Mouse (Mus musculus) embryonic facial prominence, embryonic 11.5 days (tissue): Measurements from ENCODE around the gene Lhx8. TPM values are rescaled to one million over a fixed set of nuclear protein-coding genes. Genes with fewer than 3 reads are reported as not detected.

ENCODE experiments used
- ATAC-seq: fragments of 200-750 bp; cut with Nextera tagmentation; replicated peaks from 2 replicates; pipeline ENCODE4 v1.8.0; 2017; ENCODE audit warnings: low read depth; ENCODE audit not compliant: insufficient number of reproducible peaks, low FRiP score, low TSS enrichment
- DNase-seq: peaks from one replicate; pipeline ENCODE4 v3.0.0-alpha.2; 2015; ENCODE audit warnings: low spot score
- H3K27ac ChIP-seq: fragments of 300-500 bp; sonication (generic); replicated peaks from 2 replicates; pipeline ENCODE4 v1.5.1; 2014; ENCODE audit warnings: mild to moderate bottlenecking, low read depth, low read length, control low read depth
- H3K27me3 ChIP-seq: fragments of 300-500 bp; sonication (generic); 2 replicates; pipeline ENCODE4 v1.6.1; 2014; ENCODE audit warnings: mild to moderate bottlenecking, low read length, moderate library complexity, mixed read lengths; ENCODE audit not compliant: control insufficient read depth, insufficient read depth
- H3K36me3 ChIP-seq: fragments of 300-500 bp; sonication (generic); replicated peaks from 2 replicates; pipeline ENCODE4 v1.6.1; 2014; ENCODE audit warnings: low read depth, mild to moderate bottlenecking, low read length, moderate library complexity, mixed read lengths; ENCODE audit not compliant: control insufficient read depth, insufficient read depth
- H3K4me1 ChIP-seq: fragments of 300-500 bp; sonication (generic); 2 replicates; pipeline ENCODE4 v1.6.1; 2014; ENCODE audit warnings: low read length, mixed read lengths; ENCODE audit not compliant: control insufficient read depth, insufficient read depth
- H3K4me2 ChIP-seq: fragments of 300-500 bp; sonication (generic); 2 replicates; pipeline ENCODE4 v1.6.1; 2014; ENCODE audit warnings: low read depth, mild to moderate bottlenecking, control low read depth, low read length, moderate library complexity
- H3K4me3 ChIP-seq: fragments of 300-500 bp; sonication (generic); 2 replicates; pipeline ENCODE4 v1.5.1; 2014; ENCODE audit warnings: low read depth, low read length, control low read depth
- H3K9ac ChIP-seq: fragments of 300-500 bp; sonication (generic); replicated peaks from 2 replicates; pipeline ENCODE4 v1.6.1; 2014; ENCODE audit warnings: mild to moderate bottlenecking, control low read depth, low read length
- H3K9me3 ChIP-seq: fragments of 300-500 bp; sonication (generic); replicated peaks from 2 replicates; pipeline ENCODE4 v1.6.1; 2016; ENCODE audit warnings: mild to moderate bottlenecking, low read length, inconsistent platforms, mixed read lengths; ENCODE audit not compliant: control insufficient read depth
- WGBS: fragments of 180-500 bp; shearing (Covaris S2); extraction: QIAGEN DNeasy Blood & Tissue Kit; methylation state at CpG from one replicate; pipeline ENCODE4 v1.1.7; 2014; 5-methylcytosine and 5-hydroxymethylcytosine counted together
- polyA plus RNA-seq: library from polyadenylated mRNA; unstranded; fragments of >200 nt; fragmentation: Nextera tagmentation; extraction: Ambion mirVana; gene quantifications from 2 replicates; pipeline ENCODE4 v1.2.1, GENCODE M21; 2014

The Lhx8 gene
- polyA plus RNA-seq, 1 experiment from 2014 or later: 73.1 TPM

GRCm38 (mm10) chr3:154292126-154292525 is 38.3 kb downstream of the Lhx8 start:
- no peaks in the 10 kb centered on the region for H3K27me3 ChIP-seq
- no peak overlapping the region for H3K27ac ChIP-seq
- ATAC-seq (no peak), DNase-seq (no peak)
- no peaks in the 10 kb centered on the region for H3K9me3 ChIP-seq
- H3K9ac ChIP-seq: no peak overlapping the region
- no peak overlapping the region for H3K4me2 ChIP-seq
- H3K4me3 ChIP-seq: no peak overlapping the region
- no peaks in the 10 kb centered on the region for H3K36me3 ChIP-seq
- no peaks in the 10 kb centered on the region for H3K4me1 ChIP-seq
- 76% methylated on average over 5 of the region's 5 CpGs for WGBS

DNA sequence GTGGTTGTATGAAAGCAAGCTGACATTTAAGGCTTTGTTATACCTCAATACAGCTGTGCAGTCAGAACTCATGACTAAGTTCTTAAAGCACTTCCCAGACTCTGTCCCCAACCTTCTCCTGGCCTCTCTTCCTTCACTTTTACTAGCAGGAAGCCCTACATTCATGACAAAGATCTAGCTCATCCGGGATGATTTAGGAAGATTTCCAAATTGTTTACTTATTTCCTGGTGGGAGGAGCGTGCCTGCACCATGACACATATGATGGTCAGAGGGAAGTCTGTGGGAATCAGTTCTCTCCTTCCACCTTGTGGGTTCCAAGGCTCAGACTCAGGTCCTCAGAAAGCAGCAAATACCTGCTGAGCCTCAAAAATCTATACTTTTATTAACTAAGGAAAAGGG is 40.1 kb downstream of the Lhx8 start:
- Histone ChIP-seq H3K4me3 (no peak overlapping the region), H3K9ac (no peak overlapping the region), H3K4me2 (no peak overlapping the region), H3K9me3 (no peaks in the 10 kb centered on the region), H3K36me3 (no peaks in the 10 kb centered on the region), H3K4me1 (no peaks in the 10 kb centered on the region), H3K27me3 (no peaks in the 10 kb centered on the region), H3K27ac (no peak overlapping the region)
- 70% methylated on average over 2 of the region's 2 CpGs for WGBS
- DNase-seq (no peak), ATAC-seq (no peak)

GRCm38 (mm10) chr3:154288429-154289069 is 41.9 kb downstream of the Lhx8 start:
- 76% methylated on average over 4 of the region's 4 CpGs for WGBS
- no peak overlapping the region for H3K4me2 ChIP-seq
- no peaks in the 10 kb centered on the region for H3K27me3 ChIP-seq
- H3K9me3 ChIP-seq: no peaks in the 10 kb centered on the region
- ATAC-seq (no peak), DNase-seq (no peak)
- H3K4me1 ChIP-seq: no peaks in the 10 kb centered on the region
- no peak overlapping the region for H3K9ac ChIP-seq
- H3K4me3 ChIP-seq: no peak overlapping the region
- H3K36me3 ChIP-seq: no peaks in the 10 kb centered on the region
- no peak overlapping the region for H3K27ac ChIP-seq

DNA sequence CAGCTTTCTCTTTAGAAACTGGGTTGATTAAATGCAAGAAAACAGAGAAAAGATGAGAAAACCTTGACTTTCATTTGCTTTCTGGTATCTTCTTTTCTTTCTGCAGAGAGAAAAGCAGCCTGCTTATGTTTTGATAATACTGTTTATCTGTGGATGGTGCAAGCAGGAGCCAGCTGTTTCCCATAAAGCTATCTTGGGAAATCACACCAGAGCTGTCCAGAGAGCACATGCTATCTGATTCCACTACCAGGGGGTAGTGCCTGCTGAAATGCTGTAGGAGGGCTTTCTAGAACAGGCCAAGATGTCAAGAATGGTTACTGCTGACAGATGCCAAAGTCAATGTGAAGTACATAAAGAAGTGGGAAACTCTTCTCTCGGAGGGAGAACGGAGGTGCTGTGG is 43.2 kb downstream of the Lhx8 start:
- H3K4me1 ChIP-seq: no peaks in the 10 kb centered on the region
- no peaks in the 10 kb centered on the region for H3K9me3 ChIP-seq
- H3K27me3 ChIP-seq: no peaks in the 10 kb centered on the region
- no peak overlapping the region for H3K4me3 ChIP-seq
- no peak overlapping the region for H3K27ac ChIP-seq
- WGBS: 48% methylated on average over 2 of the region's 2 CpGs
- H3K9ac ChIP-seq: no peak overlapping the region
- H3K36me3 ChIP-seq: no peaks in the 10 kb centered on the region
- DNase-seq (peak; percentile 24), ATAC-seq (no peak)
- no peak overlapping the region for H3K4me2 ChIP-seq

DNA sequence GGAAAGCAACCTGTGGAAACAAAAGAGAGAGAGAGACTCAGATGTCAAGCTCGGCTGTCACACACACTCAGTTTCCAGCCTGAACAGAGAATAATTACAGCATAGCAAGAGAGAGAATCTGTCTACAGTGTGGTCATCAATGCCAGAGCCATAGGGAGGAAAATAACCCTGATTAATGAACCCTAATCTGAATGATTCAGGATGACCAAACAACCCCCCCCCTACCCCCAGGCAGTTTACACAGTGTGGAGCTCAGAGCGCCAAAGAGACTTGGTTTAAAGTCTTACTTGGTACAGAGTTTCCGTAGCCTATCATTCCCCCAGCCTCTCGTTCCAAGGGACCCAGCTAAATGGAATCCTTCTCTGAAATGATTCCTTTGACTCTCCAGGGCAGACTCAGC is 45.1 kb downstream of the Lhx8 start:
- H3K4me1 ChIP-seq: no peaks in the 10 kb centered on the region
- H3K9ac ChIP-seq: no peak overlapping the region
- WGBS: 50% methylated on average over 4 of the region's 4 CpGs
- no peak overlapping the region for H3K4me3 ChIP-seq
- H3K4me2 ChIP-seq: no peak overlapping the region
- H3K27ac ChIP-seq: no peak overlapping the region
- DNase-seq: no peak
- no peaks in the 10 kb centered on the region for H3K9me3 ChIP-seq
- ATAC-seq: no peak
- no peaks in the 10 kb centered on the region for H3K27me3 ChIP-seq
- H3K36me3 ChIP-seq: no peaks in the 10 kb centered on the region

DNA sequence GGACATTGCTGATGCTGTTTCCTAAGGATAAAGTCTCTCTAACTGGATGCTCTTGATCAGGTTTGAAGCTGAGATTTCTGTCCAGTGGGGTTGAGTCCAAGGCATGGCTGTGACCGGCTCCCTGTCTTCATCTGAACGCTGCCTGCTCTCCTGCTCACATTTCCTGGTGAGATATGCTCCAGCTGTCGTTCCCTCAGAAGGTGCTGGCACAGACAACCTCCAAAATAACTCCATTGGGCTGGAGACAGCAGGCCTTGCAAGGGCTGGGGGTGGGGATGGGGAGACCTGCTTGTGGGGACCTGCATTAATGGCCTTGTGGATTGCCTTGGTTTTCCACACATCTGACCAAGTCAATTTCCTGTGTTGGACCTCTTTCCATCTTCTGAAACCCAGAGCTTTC is 46.2 kb downstream of the Lhx8 start:
- H3K36me3 ChIP-seq: no peaks in the 10 kb centered on the region
- no peak for ATAC-seq

GRCm38 (mm10) chr3:154274681-154275080 is 55.8 kb downstream of the Lhx8 start:
- Histone ChIP-seq H3K27ac (no peak overlapping the region), H3K4me3 (no peak overlapping the region), H3K9ac (no peak overlapping the region), H3K36me3 (no peaks in the 10 kb centered on the region), H3K27me3 (no peaks in the 10 kb centered on the region), H3K4me2 (no peak overlapping the region), H3K9me3 (no peaks in the 10 kb centered on the region), H3K4me1 (no peaks in the 10 kb centered on the region)
- ATAC-seq (no peak), DNase-seq (no peak)
- 97% methylated on average over 3 of the region's 3 CpGs for WGBS

More for the DNA sequence above, 46.2 kb downstream of the Lhx8 start:
- 68% methylated on average over 3 of the region's 3 CpGs for WGBS
- H3K4me1 ChIP-seq: no peaks in the 10 kb centered on the region
- no peak overlapping the region for H3K9ac ChIP-seq
- no peak overlapping the region for H3K27ac ChIP-seq
- H3K4me3 ChIP-seq: no peak overlapping the region
- DNase-seq: no peak
- no peaks in the 10 kb centered on the region for H3K9me3 ChIP-seq
- H3K27me3 ChIP-seq: no peaks in the 10 kb centered on the region
- H3K4me2 ChIP-seq: no peak overlapping the region

DNA sequence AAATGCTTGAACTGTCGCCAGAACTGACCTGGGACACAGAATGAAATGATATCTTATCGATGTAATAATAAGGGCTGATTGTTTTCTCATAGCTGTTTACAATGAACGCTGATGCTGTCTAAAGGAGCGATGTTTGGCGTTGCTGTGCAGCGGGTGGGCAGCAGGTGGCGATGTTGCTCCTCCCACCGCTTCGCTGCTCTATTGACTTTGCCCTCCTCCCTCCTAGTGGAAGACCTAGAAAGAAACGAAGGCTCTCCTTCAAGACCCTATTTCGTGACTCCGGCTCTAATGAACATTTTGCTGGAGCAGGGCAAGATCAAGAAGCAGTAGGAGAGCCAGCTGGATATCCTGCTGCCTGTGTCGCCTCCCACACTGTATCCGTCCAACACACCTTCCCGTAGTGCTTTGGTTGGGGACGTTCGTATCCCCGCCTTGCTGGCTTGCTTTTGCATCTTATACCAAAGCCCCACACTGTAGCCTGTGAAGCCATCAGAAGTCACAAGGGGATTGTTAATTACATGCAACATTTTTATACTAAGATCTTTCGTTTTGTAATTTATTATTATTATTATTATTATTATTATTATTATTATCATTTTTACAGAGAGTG is 60.6 kb downstream of the Lhx8 start:
- 11% methylated on average over 19 of the region's 19 CpGs for WGBS
- H3K4me2 ChIP-seq: peak overlapping the region; percentile 14; the same call in 1 of the 2 replicates
- ATAC-seq (peak; percentile 58; the same call in 1 of the 2 replicates), DNase-seq (peak; percentile 84)
- H3K4me1 ChIP-seq: no peaks in the 10 kb centered on the region
- no peaks in the 10 kb centered on the region for H3K36me3 ChIP-seq
- no peak overlapping the region for H3K27ac ChIP-seq
- no peaks in the 10 kb centered on the region for H3K9me3 ChIP-seq
- H3K9ac ChIP-seq: no peak overlapping the region
- H3K4me3 ChIP-seq: no peak overlapping the region
- H3K27me3 ChIP-seq: no peaks in the 10 kb centered on the region
